Mouse (Mus musculus): ENCODE results near the gene Zfhx2.
A peak's percentile ranks its signal among the peaks of the same experiment; 100 is the strongest.

Zfhx2 gene

GRCm38 (mm10) chr14:55105836-55106809, 14.0 kb upstream of the Zfhx2 start, which contains the start of gene Ap1g2:
Gene Ap1g2, minus strand, starts transcription at chr14:55106593.
- DNase-seq (ENCODE audit: low spot score), result peak; percentile 88

- no peak for DNase-seq (ENCODE audit: low spot score)
Measured at GRCm38 (mm10) chr14:55105386-55105785, 13.3 kb upstream of the Zfhx2 start.

- no peak for DNase-seq (ENCODE audit: low spot score)
Measured at GRCm38 (mm10) chr14:55104365-55104764, 12.2 kb upstream of the Zfhx2 start.

GRCm38 (mm10) chr14:55102253-55102785, 10.2 kb upstream of the Zfhx2 start:
- DNase-seq (ENCODE audit: low spot score), result no peak

GRCm38 (mm10) chr14:55101592-55101991, 9.5 kb upstream of the Zfhx2 start:
- DNase-seq (ENCODE audit: low spot score), result no peak

- no peak for DNase-seq (ENCODE audit: low spot score)
Measured at GRCm38 (mm10) chr14:55098067-55098466, 5.9 kb upstream of the Zfhx2 start.

- no peak for DNase-seq (ENCODE audit: low spot score)
Measured at GRCm38 (mm10) chr14:55097646-55098045, 5.5 kb upstream of the Zfhx2 start.

GRCm38 (mm10) chr14:55096573-55097087, 4.5 kb upstream of the Zfhx2 start:
- no peak for DNase-seq (ENCODE audit: low spot score)

- DNase-seq (ENCODE audit: low spot score), result no peak
Measured at GRCm38 (mm10) chr14:55095671-55096070, 3.5 kb upstream of the Zfhx2 start.

- no peak for DNase-seq (ENCODE audit: low spot score)
Measured at GRCm38 (mm10) chr14:55095263-55095662, 3.1 kb upstream of the Zfhx2 start.

- DNase-seq (ENCODE audit: low spot score), result peak; percentile 80
Measured at GRCm38 (mm10) chr14:55094704-55095231, 2.6 kb upstream of the Zfhx2 start, which contains the start of gene Thtpa. Gene Thtpa, plus strand, starts transcription at chr14:55094784.

GRCm38 (mm10) chr14:55093927-55094326, 1.8 kb upstream of the Zfhx2 start:
- DNase-seq (ENCODE audit: low spot score), result no peak

- no peak for DNase-seq (ENCODE audit: low spot score)
Measured at GRCm38 (mm10) chr14:55091209-55091865, 787 bp downstream of the Zfhx2 start.

- DNase-seq (ENCODE audit: low spot score), result no peak
Measured at GRCm38 (mm10) chr14:55089199-55089947, 2.8 kb downstream of the Zfhx2 start.

- DNase-seq (ENCODE audit: low spot score), result no peak
Measured at GRCm38 (mm10) chr14:55086009-55086514, 6.1 kb downstream of the Zfhx2 start.

GRCm38 (mm10) chr14:55085324-55086008, 6.7 kb downstream of the Zfhx2 start:
- no peak for DNase-seq (ENCODE audit: low spot score)

GRCm38 (mm10) chr14:55083481-55083880, 8.6 kb downstream of the Zfhx2 start:
- DNase-seq (ENCODE audit: low spot score), result no peak

GRCm38 (mm10) chr14:55081105-55081504, 11.0 kb downstream of the Zfhx2 start:
- no peak for DNase-seq (ENCODE audit: low spot score)

- peak; percentile 78 for DNase-seq (ENCODE audit: low spot score)
Measured at GRCm38 (mm10) chr14:55079214-55079970, 12.7 kb downstream of the Zfhx2 start.
